In the genomic region with DNA sequence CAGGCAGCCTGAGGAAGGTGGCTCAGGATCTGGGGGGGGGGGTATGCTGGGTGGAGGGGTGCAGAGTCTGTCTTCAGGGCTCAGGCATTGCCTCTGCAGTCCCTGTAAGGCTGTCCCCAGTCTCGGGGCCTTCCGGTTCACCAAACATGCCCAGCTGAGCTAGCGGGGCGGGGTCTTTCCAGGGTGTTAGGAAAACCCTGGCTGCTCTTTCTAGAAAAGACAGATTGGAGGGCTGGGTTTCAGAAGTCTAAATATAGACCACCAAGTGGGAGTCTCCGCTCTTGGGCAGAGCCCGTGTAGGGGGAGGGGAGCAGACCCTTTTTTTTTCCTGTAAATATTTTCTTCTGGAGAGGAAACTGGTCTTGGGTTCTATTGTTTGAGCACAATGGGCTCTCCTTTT, we compare ENCODE assay signal across 8 mouse cellular contexts. TPM values are rescaled to one million over a fixed set of nuclear protein-coding genes. Genes with fewer than 3 reads are reported as not detected.
A peak's percentile ranks its signal among the peaks of the same experiment; 100 is the strongest.
DNase-seq lines count a peak whose midpoint lies in the region; ATAC-seq and TF ChIP-seq lines count a peak whose summit lies in the region.

No protein-coding gene starts in this region.

- peaks cover 22% of the 10 kb centered on the region for H3K36me3 ChIP-seq in forebrain, embryonic 14.5 days (ENCODE audit: control insufficient read depth, insufficient read depth, low read length)
- peaks cover 19% of the 10 kb centered on the region for H3K36me3 ChIP-seq in hindbrain, embryonic 15.5 days
- 0 out of 2 replicates have a peak, but pooled peaks cover 2% of the 10 kb centered on the region for H3K36me3 ChIP-seq in liver, embryonic 13.5 days

- peak; percentile 79 to 86 for DNase-seq in right cerebral cortex, postnatal 10 days (ENCODE audit: low spot score in 2 of 2)
- no peak for DNase-seq in right cerebral cortex, postnatal 36 days (ENCODE audit: low spot score in 2 of 2)
- DNase-seq in forebrain, embryonic 14.5 days (ENCODE audit: low spot score), result peak; percentile 90
- no peak for DNase-seq in liver, embryonic 13.5 days
- DNase-seq in spleen, postnatal 14 days (ENCODE audit: low spot score in 2 of 2), result no peak
- DNase-seq in urinary bladder, adult 18-20 months (ENCODE audit: low spot score in 2 of 2), result no peak

- no peak overlapping the region for H3K4me3 ChIP-seq in forebrain, embryonic 14.5 days (ENCODE audit: low read depth, low read length)
- H3K4me3 ChIP-seq in hindbrain, embryonic 15.5 days, result no peak overlapping the region
- no peak overlapping the region for H3K4me3 ChIP-seq in liver, embryonic 13.5 days (replicated peaks)
- no peak overlapping the region for H3K4me3 ChIP-seq in olfactory bulb, adult 2 months (ENCODE audit: insufficient read depth, low read depth, low read length)

- TF ChIP-seq POLR2A in olfactory bulb, adult 2 months (IDR thresholded peaks at IDR 0.05; ENCODE audit: insufficient read depth, low read depth, low read length), result no peak

- peaks cover 16% of the 10 kb centered on the region for H3K4me1 ChIP-seq in forebrain, embryonic 14.5 days (ENCODE audit: control insufficient read depth, insufficient read depth, low read length)
- peaks cover 30% of the 10 kb centered on the region for H3K4me1 ChIP-seq in hindbrain, embryonic 15.5 days (replicated peaks)
- H3K4me1 ChIP-seq in liver, embryonic 13.5 days (replicated peaks), result peaks cover 57% of the 10 kb centered on the region
- peaks cover 53% of the 10 kb centered on the region for H3K4me1 ChIP-seq in olfactory bulb, adult 2 months (ENCODE audit: control insufficient read depth, insufficient read depth, low read length)

- ATAC-seq in forebrain, embryonic 14.5 days, result peak; percentile 72
- peak; percentile 33; the same call in 1 of the 2 replicates for ATAC-seq in hindbrain, embryonic 15.5 days (ENCODE audit: low FRiP score, low read depth)
- ATAC-seq in liver, embryonic 13.5 days (ENCODE audit: low read depth), result no peak

- H3K4me2 ChIP-seq in forebrain, embryonic 14.5 days (ENCODE audit: low read length), result no peak overlapping the region; the same call in 1 of the 2 replicates
- H3K4me2 ChIP-seq in hindbrain, embryonic 15.5 days, result 0 out of 2 replicates have a peak overlapping the region, but pooled peaks have one; percentile 9
- H3K4me2 ChIP-seq in liver, embryonic 13.5 days, result no peak overlapping the region

- H3K9me3 ChIP-seq in forebrain, embryonic 14.5 days (replicated peaks; ENCODE audit: control insufficient read depth, low read length), result no peaks in the 10 kb centered on the region
- no peaks in the 10 kb centered on the region for H3K9me3 ChIP-seq in hindbrain, embryonic 15.5 days
- no peaks in the 10 kb centered on the region for H3K9me3 ChIP-seq in liver, embryonic 13.5 days (replicated peaks)

- no peak for TF ChIP-seq CTCF in olfactory bulb, adult 2 months (IDR thresholded peaks at IDR 0.05; ENCODE audit: insufficient read depth, low read depth, low read length)

- under 1% methylated on average over 6 of the region's 6 CpGs for WGBS in forebrain, embryonic 14.5 days
- 9% methylated on average over 6 of the region's 6 CpGs for WGBS in hindbrain, embryonic 15.5 days
- WGBS in liver, embryonic 13.5 days (ENCODE audit: insufficient replicate concordance), result 33% methylated on average over 6 of the region's 6 CpGs
- 11% methylated on average over 6 of the region's 6 CpGs for WGBS in olfactory bulb, adult 2 months

- H3K27me3 ChIP-seq in forebrain, embryonic 14.5 days (replicated peaks; ENCODE audit: control insufficient read depth, insufficient read depth, low read length), result no peaks in the 10 kb centered on the region
- H3K27me3 ChIP-seq in hindbrain, embryonic 15.5 days, result no peaks in the 10 kb centered on the region
- H3K27me3 ChIP-seq in liver, embryonic 13.5 days, result no peaks in the 10 kb centered on the region

- H3K9ac ChIP-seq in forebrain, embryonic 14.5 days (ENCODE audit: low read length), result peak overlapping the region; percentile 25; the same call in 1 of the 2 replicates
- H3K9ac ChIP-seq in hindbrain, embryonic 15.5 days, result no peak overlapping the region
- H3K9ac ChIP-seq in liver, embryonic 13.5 days, result no peak overlapping the region

- H3K27ac ChIP-seq in forebrain, embryonic 14.5 days (ENCODE audit: low read depth, low read length), result peak overlapping the region; percentile 75
- peak overlapping the region; percentile 63 for H3K27ac ChIP-seq in hindbrain, embryonic 15.5 days (replicated peaks)
- peak overlapping the region; percentile 66 for H3K27ac ChIP-seq in liver, embryonic 13.5 days
- H3K27ac ChIP-seq in olfactory bulb, adult 2 months (ENCODE audit: insufficient read depth, low read depth, low read length), result peak overlapping the region; percentile 76

RNA-seq across cellular contexts. Expression of a gene that starts 32.4 kb away (rescaled TPM):
- polyA plus RNA-seq in forebrain, embryonic 14.5 days (2014; fragmentation: Nextera tagmentation; extraction: Ambion mirVana), result 13.8 and 17.7 TPM in 2 replicates
- 33.5 and 33.9 TPM in 2 replicates for polyA plus RNA-seq in hindbrain, embryonic 15.5 days (2015; fragmentation: Nextera tagmentation; extraction: Ambion mirVana)
- 7.0 and 7.6 TPM in 2 replicates for polyA plus RNA-seq in liver, embryonic 13.5 days (2015; fragmentation: Nextera tagmentation; extraction: Ambion mirVana)
- polyA plus RNA-seq in olfactory bulb, adult 2 months (2012; ENCODE audit: insufficient read depth, insufficient read length, low replicate concordance, missing spikeins), result not detected in 2 replicates

RNA-seq across cellular contexts. Expression of a gene that starts 53.1 kb away (rescaled TPM):
- 94.3 and 128 TPM in 2 replicates for polyA plus RNA-seq in forebrain, embryonic 14.5 days (2014; fragmentation: Nextera tagmentation; extraction: Ambion mirVana)
- 94.0 and 104 TPM in 2 replicates for polyA plus RNA-seq in hindbrain, embryonic 15.5 days (2015; fragmentation: Nextera tagmentation; extraction: Ambion mirVana)
- polyA plus RNA-seq in liver, embryonic 13.5 days (2015; fragmentation: Nextera tagmentation; extraction: Ambion mirVana), result 141 and 148 TPM in 2 replicates
- not detected in 2 replicates for polyA plus RNA-seq in olfactory bulb, adult 2 months (2012; ENCODE audit: insufficient read depth, insufficient read length, low replicate concordance, missing spikeins)

RNA-seq across cellular contexts. Expression of a gene that starts 53.1 kb away (rescaled TPM):
- 13.6 and 15.7 TPM in 2 replicates for polyA plus RNA-seq in forebrain, embryonic 14.5 days (2014; fragmentation: Nextera tagmentation; extraction: Ambion mirVana)
- 22.6 and 25.2 TPM in 2 replicates for polyA plus RNA-seq in hindbrain, embryonic 15.5 days (2015; fragmentation: Nextera tagmentation; extraction: Ambion mirVana)
- polyA plus RNA-seq in liver, embryonic 13.5 days (2015; fragmentation: Nextera tagmentation; extraction: Ambion mirVana), result 2.0 and 3.0 TPM in 2 replicates
- polyA plus RNA-seq in olfactory bulb, adult 2 months (2012; ENCODE audit: insufficient read depth, insufficient read length, low replicate concordance, missing spikeins), result not detected in 2 replicates

Comparison
In these comparisons a context has a peak if more than half of its experiments do, and no peak if none do; other contexts are left out.
1. DNase-seq: peak in right cerebral cortex, postnatal 10 days (2 of 2) and forebrain, embryonic 14.5 days (single experiment); none in right cerebral cortex, postnatal 36 days (0 of 2), liver, embryonic 13.5 days (single experiment), spleen, postnatal 14 days (0 of 2) and urinary bladder, adult 18-20 months (0 of 2).
2. RNA of a gene that starts 53.1 kb away (polyA plus RNA-seq): 141 to 148 TPM in liver, embryonic 13.5 days, 94.3 to 128 TPM in forebrain, embryonic 14.5 days and 94.0 to 104 TPM in hindbrain, embryonic 15.5 days; not detected in olfactory bulb, adult 2 months; every median in the first group is over 10 times any median in the second.
3. Peak in every context shown above with its lines, with median percentiles within 50 percentile points of each other: H3K27ac ChIP-seq.